Mouse (Mus musculus) heart, embryonic 16.5 days (tissue): ENCODE results near the gene Gng7. TPM values are rescaled to one million over a fixed set of nuclear protein-coding genes. Genes with fewer than 3 reads are reported as not detected.

Source experiments
- ATAC-seq: fragments of 200-750 bp; cut with Nextera tagmentation; replicated peaks from 2 replicates; pipeline ENCODE4 v1.8.0; 2017; ENCODE audit warnings: moderate number of reproducible peaks; ENCODE audit not compliant: insufficient read depth, low FRiP score; ENCODE audit errors: extremely low read depth
- H3K27ac ChIP-seq: fragments of 300-500 bp; sonication (generic); 2 replicates; pipeline ENCODE4 v1.5.1; 2014; ENCODE audit warnings: mild to moderate bottlenecking, low read length, control low read depth, moderate library complexity
- H3K27me3 ChIP-seq: fragments of 300-500 bp; sonication (generic); 2 replicates; pipeline ENCODE4 v1.6.1; 2014; ENCODE audit warnings: low read length, mixed read lengths; ENCODE audit not compliant: control insufficient read depth, insufficient read depth
- H3K36me3 ChIP-seq: fragments of 300-500 bp; sonication (generic); 2 replicates; pipeline ENCODE4 v1.6.1; 2014; ENCODE audit not compliant: control insufficient read depth, insufficient read depth
- H3K4me1 ChIP-seq: fragments of 300-500 bp; sonication (generic); 2 replicates; pipeline ENCODE4 v1.6.1; 2014; ENCODE audit warnings: low read length, mixed read lengths; ENCODE audit not compliant: control insufficient read depth, insufficient read depth
- H3K4me2 ChIP-seq: fragments of 300-500 bp; sonication (generic); 2 replicates; pipeline ENCODE4 v1.6.1; 2014; ENCODE audit warnings: low read depth, mild to moderate bottlenecking, control low read depth, low read length
- H3K4me3 ChIP-seq: fragments of 300-500 bp; sonication (generic); 2 replicates; pipeline ENCODE4 v1.5.1; 2014; ENCODE audit warnings: mild to moderate bottlenecking, control low read depth, low read length
- H3K9ac ChIP-seq: fragments of 300-500 bp; sonication (generic); 2 replicates; pipeline ENCODE4 v1.6.1; 2014; ENCODE audit warnings: low read length, control low read depth
- H3K9me3 ChIP-seq: fragments of 300-500 bp; sonication (generic); replicated peaks from 2 replicates; pipeline ENCODE4 v1.6.1; 2016; ENCODE audit warnings: low read length; ENCODE audit not compliant: control insufficient read depth
- WGBS: fragments of 180-500 bp; shearing (Covaris S2); extraction: QIAGEN DNeasy Blood & Tissue Kit; methylation state at CpG from one replicate; pipeline ENCODE4 v1.1.7; 2014; 5-methylcytosine and 5-hydroxymethylcytosine counted together
- polyA plus RNA-seq: library from polyadenylated mRNA; unstranded; fragments of >200 nt; fragmentation: Nextera tagmentation; extraction: Ambion mirVana; gene quantifications from 2 replicates; pipeline ENCODE4 v1.2.1, GENCODE M21; 2015

Gng7 gene
- polyA plus RNA-seq, 1 experiment from 2014 or later = 1.4 TPM

GRCm38 (mm10) chr10:80935241-80935640 is 79.5 kb downstream of the Gng7 start:
- Histone ChIP-seq H3K27ac (peak overlapping the region; percentile 22), H3K9me3 (no peaks in the 10 kb centered on the region), H3K4me2 (no peak overlapping the region), H3K4me3 (no peak overlapping the region), H3K9ac (no peak overlapping the region), H3K27me3 (no peaks in the 10 kb centered on the region), H3K4me1 (peaks cover 70% of the 10 kb centered on the region), H3K36me3 (no peaks in the 10 kb centered on the region)
- ATAC-seq = no peak
- 38% methylated on average over 3 of the region's 3 CpGs for WGBS

DNA sequence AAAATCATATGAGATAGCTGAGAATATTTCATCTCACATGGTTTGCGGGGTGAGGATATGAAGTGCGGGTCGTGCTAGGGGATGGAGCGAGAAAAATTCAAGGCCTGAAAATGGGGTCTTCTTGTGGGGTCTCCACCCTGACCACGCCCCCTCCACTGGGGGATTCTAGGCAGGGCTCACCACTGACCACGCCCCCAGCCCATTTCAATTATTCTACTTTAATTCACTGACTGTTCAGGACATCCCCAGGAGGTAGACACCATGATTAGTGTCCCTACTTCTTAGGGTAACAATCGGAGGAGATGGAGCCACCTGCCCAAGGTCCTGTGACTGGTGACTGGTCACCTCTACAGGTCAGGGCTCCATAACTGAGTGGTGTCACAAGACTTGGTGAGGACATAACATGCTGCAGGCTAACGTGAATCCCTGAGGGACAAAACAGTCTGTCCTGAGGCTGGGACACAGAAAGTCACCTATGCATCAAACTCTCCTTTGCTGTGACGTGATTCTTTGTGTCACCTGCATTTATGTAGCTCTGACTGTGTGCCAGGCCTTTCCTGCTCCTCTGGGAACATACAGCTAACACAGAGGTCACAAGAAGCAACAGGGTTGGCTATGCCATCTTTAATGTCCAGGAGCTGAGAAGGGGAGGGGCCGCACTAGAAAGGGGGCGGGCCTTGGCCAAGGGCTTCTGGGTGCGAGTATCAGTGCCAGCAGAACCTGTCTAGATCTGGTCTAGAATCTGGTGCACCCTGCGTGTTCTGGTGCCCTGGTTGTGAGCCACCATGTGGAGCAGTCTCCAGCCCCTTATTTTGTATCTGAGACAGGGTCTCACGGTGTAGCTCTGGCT is 80.4 kb downstream of the Gng7 start:
- Histone ChIP-seq H3K4me3 (no peak overlapping the region), H3K27ac (no peak overlapping the region; the same call in 1 of the 2 replicates), H3K4me1 (peaks cover 65% of the 10 kb centered on the region), H3K4me2 (no peak overlapping the region), H3K9ac (no peak overlapping the region), H3K9me3 (no peaks in the 10 kb centered on the region), H3K27me3 (no peaks in the 10 kb centered on the region), H3K36me3 (no peaks in the 10 kb centered on the region)
- 57% methylated on average over 14 of the region's 14 CpGs for WGBS
- no peak for ATAC-seq

GRCm38 (mm10) chr10:80933421-80933979 is 81.2 kb downstream of the Gng7 start:
- ATAC-seq = no peak
- Histone ChIP-seq H3K9ac (peak overlapping the region; percentile 83), H3K9me3 (no peaks in the 10 kb centered on the region), H3K4me2 (peak overlapping the region; percentile 84), H3K27me3 (no peaks in the 10 kb centered on the region), H3K4me1 (peaks cover 63% of the 10 kb centered on the region), H3K27ac (0 out of 2 replicates have a peak overlapping the region, but pooled peaks have one; percentile 24), H3K36me3 (no peaks in the 10 kb centered on the region), H3K4me3 (peak overlapping the region; percentile 87)
- WGBS = 4% methylated on average over 21 of the region's 21 CpGs

GRCm38 (mm10) chr10:80932700-80933420 is 81.9 kb downstream of the Gng7 start:
- Histone ChIP-seq H3K9me3 (no peaks in the 10 kb centered on the region), H3K4me2 (peak overlapping the region; percentile 84), H3K4me3 (peak overlapping the region; percentile 87), H3K36me3 (no peaks in the 10 kb centered on the region), H3K9ac (peak overlapping the region; percentile 83), H3K27me3 (no peaks in the 10 kb centered on the region), H3K27ac (peak overlapping the region; percentile 53; the same call in 1 of the 2 replicates), H3K4me1 (peaks cover 57% of the 10 kb centered on the region)
- ATAC-seq = no peak
- WGBS = 3% methylated on average over 17 of the region's 17 CpGs

DNA sequence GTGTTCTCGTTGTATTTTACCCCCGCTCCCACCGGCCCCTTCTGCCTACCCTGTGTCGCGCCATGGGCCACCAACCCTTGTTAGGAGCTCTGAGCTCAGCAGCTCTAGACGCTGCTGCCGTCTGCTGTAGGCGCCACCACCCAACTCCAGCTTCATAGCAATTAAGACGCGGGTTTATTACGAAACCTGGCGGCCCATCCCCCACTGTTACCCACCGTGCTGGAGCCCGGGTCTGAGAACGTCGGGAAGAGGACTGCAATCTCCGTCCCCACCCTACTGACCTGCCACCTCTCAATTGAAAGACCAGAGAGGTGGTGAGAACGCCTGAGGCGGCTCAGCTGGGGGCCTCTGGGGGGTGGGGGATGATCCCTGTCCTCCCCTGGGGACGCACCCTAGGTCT is 82.5 kb downstream of the Gng7 start:
- H3K27me3 ChIP-seq = no peaks in the 10 kb centered on the region
- WGBS = 4% methylated on average over 20 of the region's 20 CpGs

DNA sequence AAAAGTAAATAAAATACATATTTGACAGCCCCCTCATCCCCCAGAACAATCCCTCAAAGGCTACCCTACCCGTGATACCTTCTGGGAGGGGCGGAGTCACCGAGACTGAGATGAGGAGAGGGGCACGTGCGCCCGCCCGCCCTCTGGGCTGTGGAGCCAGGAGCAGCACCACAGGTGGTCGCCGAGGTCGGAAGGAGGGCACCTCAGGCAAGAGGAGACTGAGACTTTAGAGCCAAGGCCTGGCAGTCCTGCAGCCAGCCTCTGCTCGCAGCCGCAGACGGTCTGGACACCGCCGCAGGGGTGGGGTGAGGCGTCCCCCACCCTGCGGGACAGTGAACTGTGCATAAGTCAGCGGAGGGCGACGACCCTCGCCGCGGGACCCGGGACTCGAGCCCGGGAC is 83.0 kb downstream of the Gng7 start:
- H3K27me3 ChIP-seq = no peaks in the 10 kb centered on the region
- 6% methylated on average over 26 of the region's 26 CpGs for WGBS
- peak overlapping the region; percentile 84 for H3K27ac ChIP-seq
- H3K9me3 ChIP-seq = no peaks in the 10 kb centered on the region
- peak overlapping the region; percentile 83 for H3K9ac ChIP-seq
- H3K4me3 ChIP-seq = peak overlapping the region; percentile 87
- no peak for ATAC-seq
- H3K36me3 ChIP-seq = no peaks in the 10 kb centered on the region
- peaks cover 45% of the 10 kb centered on the region for H3K4me1 ChIP-seq
- H3K4me2 ChIP-seq = peak overlapping the region; percentile 84

More for the DNA sequence above, 82.5 kb downstream of the Gng7 start:
- peak overlapping the region; percentile 87 for H3K4me3 ChIP-seq
- ATAC-seq = no peak
- no peaks in the 10 kb centered on the region for H3K36me3 ChIP-seq
- peaks cover 50% of the 10 kb centered on the region for H3K4me1 ChIP-seq
- no peak overlapping the region; the same call in 1 of the 2 replicates for H3K27ac ChIP-seq
- H3K4me2 ChIP-seq = peak overlapping the region; percentile 84
- peak overlapping the region; percentile 83 for H3K9ac ChIP-seq
- no peaks in the 10 kb centered on the region for H3K9me3 ChIP-seq

GRCm38 (mm10) chr10:80931153-80931671 is 83.5 kb downstream of the Gng7 start:
- 5% methylated on average over 14 of the region's 14 CpGs for WGBS
- peak overlapping the region; percentile 84 for H3K4me2 ChIP-seq
- no peaks in the 10 kb centered on the region for H3K36me3 ChIP-seq
- ATAC-seq = no peak; the same call in 1 of the 2 replicates
- H3K9ac ChIP-seq = peak overlapping the region; percentile 83
- H3K27ac ChIP-seq = peak overlapping the region; percentile 84
- peak overlapping the region; percentile 87 for H3K4me3 ChIP-seq
- no peaks in the 10 kb centered on the region for H3K9me3 ChIP-seq
- H3K27me3 ChIP-seq = no peaks in the 10 kb centered on the region
- H3K4me1 ChIP-seq = peaks cover 43% of the 10 kb centered on the region

GRCm38 (mm10) chr10:80930361-80931152 is 84.2 kb downstream of the Gng7 start:
- Histone ChIP-seq H3K36me3 (no peaks in the 10 kb centered on the region), H3K27me3 (no peaks in the 10 kb centered on the region), H3K4me2 (peak overlapping the region; percentile 84), H3K4me1 (peaks cover 36% of the 10 kb centered on the region), H3K9me3 (no peaks in the 10 kb centered on the region), H3K4me3 (peak overlapping the region; percentile 87), H3K27ac (peak overlapping the region; percentile 84), H3K9ac (peak overlapping the region; percentile 83)
- under 1% methylated on average over 45 of the region's 45 CpGs for WGBS
- no peak for ATAC-seq
